Mouse (Mus musculus): ENCODE measurements at regions not wholly inside any gene's neighbourhood (a gene's known extent, or its start where the extent isn't known, plus 50 kb on each side); places are given as distances from the start of the nearest gene placed in this dataset.
"Not testable (repeated sequence)": the region's sequence is repeated elsewhere in the genome, so short reads cannot be mapped to it uniquely, and the experiment has no call there.

- DNase-seq: peak; percentile 66 to 69
These were observed 344.0 kb upstream of the Nova1 start for GRCm38 (mm10) chr12:47162624-47163151.

GRCm38 (mm10) chr12:47160626-47161025, 341.9 kb upstream of the Nova1 start:
- no peak for DNase-seq

DNA sequence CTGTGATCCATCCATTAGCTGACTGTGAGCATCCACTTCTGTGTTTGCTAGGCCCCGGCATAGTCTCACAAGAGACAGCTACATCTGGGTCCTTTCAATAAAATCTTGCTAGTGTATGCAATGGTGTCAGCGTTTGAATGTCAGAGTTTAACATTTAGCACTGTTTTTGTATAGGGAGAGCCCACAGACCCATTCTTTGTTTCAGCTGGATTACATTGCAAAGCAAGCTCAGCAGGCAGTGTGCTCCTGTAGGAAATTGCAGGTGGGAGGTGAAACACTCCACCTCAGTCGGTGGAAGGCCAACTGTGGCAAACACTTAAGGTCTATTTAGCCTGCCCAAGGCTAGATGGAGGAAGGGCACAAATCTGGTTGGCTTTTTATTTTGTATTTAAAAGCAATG, 337.2 kb upstream of the Nova1 start:
- DNase-seq: not testable (repeated sequence)

GRCm38 (mm10) chr12:47140677-47141076, 321.9 kb upstream of the Nova1 start:
- no peak for DNase-seq

DNA sequence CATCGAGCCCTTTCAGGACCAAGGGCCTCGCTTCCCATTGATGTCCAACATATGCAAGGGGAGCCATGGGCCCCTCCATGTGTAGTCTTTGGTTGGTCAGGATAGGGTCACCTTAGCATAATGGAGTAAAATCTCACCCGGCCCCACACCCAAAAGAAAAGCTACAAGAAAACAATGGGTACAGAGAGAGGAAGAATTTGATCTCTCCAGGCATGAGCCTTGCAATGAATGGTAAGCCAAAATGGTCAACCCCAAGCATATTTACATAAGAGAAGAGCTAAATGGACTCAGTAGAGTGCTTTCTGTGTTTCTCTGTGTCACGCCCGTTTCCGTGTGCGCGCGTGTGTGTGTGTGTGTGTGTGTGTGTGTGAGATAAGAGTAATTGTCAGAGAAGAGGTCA, 311.1 kb upstream of the Nova1 start:
- no peak for DNase-seq

DNA sequence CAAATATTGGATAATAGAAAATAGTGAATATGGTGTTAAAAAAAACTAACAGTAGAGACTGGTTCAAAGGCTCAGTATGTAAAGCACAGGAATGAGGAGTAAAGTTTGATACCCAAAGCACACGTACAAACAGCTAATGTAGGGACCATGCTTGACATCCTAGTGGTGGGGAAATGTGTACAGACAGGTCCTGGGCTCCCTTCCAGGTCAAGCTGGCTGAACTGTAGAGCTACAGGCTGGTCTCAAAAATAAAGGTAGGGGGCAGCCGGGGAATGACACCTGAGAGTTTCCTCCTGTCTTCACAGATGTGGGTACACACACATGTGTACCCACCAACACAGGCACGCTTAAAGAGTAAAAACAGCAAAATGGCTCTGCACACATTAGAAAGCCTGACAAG, 309.9 kb upstream of the Nova1 start:
- no peak for DNase-seq

DNA sequence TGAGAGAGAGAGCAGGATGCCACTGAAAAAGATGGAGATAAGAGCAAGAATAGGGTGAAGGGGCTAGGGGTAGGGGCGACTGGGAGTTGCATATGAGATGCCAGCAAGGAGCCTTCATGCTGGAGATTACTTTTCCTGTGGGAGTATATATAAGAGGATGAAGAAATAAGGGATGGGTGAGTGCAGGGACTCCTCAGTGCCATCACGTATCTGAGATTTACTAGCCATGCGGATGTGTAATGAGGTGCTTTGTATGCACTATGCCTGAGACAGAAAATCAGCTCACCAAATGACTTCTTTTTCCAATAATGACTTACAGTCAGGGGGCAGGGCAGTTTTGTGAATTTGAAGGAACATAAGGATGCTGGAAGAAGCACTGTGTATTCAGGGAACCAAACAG, 302.7 kb upstream of the Nova1 start:
- DNase-seq: no peak

DNA sequence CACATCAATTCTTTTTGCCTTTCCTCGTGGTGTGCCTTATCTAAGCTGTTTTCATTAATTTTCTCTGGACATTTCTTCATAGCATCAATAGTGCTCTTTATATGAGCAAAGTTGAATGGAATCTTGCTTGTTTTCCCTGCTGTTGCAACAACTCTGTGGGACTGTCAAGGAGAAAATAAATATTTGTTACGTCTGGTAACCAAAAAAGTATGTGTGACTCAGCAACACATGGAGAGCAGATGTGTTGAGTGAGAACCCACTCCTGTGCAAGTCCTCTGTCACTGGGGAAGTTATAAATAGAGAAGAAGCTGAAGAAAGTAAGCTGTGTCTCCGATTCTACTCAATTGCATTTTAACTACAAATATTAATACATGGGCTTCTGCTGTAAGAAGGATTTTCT, 298.8 kb upstream of the Nova1 start:
- no peak for DNase-seq

- DNase-seq: no peak
These were observed 270.5 kb upstream of the Nova1 start for GRCm38 (mm10) chr12:47089234-47089633.

GRCm38 (mm10) chr12:47074961-47075360, 256.2 kb upstream of the Nova1 start:
- DNase-seq: no peak

DNA sequence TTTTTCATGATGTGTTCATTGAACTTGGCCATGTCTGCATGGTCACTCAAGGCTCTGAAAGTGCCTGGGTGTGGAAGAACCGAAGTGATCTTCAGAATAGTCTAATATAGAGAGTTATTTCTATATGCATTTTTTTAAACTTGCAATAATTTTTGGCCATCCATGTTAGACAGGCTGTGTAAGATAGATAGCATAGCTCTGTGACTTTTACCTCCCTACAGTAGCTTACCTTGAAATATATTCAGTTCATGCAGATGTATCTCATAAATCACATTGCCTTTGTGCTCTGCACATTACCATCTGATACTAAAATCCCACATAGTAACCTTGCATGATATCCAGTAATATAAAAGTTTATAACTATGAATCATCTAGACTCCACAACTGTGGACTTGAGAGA, 233.7 kb upstream of the Nova1 start:
- no peak for DNase-seq

- no peak for DNase-seq
These were observed 202.2 kb upstream of the Nova1 start for GRCm38 (mm10) chr12:47020810-47021348.

- DNase-seq: no peak
These were observed 173.6 kb upstream of the Nova1 start for GRCm38 (mm10) chr12:46992343-46992742.

GRCm38 (mm10) chr12:46988972-46989371, 170.2 kb upstream of the Nova1 start:
- DNase-seq: no peak

GRCm38 (mm10) chr12:46950223-46950779, 131.6 kb upstream of the Nova1 start:
- DNase-seq: no peak

DNA sequence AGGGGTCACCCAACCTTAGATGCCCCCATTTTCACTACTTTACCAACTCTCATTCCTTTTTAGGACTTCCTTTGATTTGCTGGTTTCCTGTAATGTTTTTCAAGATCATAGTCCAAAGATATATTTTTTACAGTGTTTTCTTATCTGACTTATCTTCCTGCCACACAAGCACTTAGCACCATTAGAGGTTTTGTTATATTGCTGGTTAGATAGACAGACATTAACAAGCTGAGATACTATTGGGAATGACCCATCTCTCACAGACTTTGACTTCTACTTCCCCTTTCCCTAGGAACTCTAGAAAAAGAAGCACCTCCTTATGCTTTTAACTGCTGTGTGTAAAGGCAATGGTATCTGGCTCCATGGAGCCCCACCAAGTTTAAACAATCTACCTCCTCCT, 127.0 kb upstream of the Nova1 start:
- no peak for DNase-seq

DNA sequence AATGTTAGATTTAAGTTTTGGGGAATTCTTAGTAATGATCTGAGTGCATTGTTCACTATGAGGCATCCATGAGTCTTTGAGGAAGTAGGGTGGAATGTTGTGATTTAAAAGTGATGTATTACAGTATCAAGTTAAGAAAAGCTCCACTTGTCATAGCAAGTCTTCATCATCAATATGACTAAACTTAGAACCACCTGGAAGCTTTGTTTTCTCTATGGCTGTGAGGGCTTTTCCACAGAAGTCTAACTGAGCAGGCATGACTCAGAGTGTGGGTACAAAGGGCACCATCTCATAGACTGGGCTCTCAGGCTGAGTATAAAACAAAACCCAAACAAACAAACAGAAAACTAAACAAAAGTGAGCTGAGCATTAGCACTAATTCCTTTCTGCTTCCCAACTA, 112.4 kb upstream of the Nova1 start:
- DNase-seq: no peak

GRCm38 (mm10) chr12:46917286-46917685, 98.6 kb upstream of the Nova1 start:
- peak in 1 of 2 experiments; percentile 7 for DNase-seq

GRCm38 (mm10) chr12:46878164-46878563, 59.4 kb upstream of the Nova1 start:
- DNase-seq: no peak

DNA sequence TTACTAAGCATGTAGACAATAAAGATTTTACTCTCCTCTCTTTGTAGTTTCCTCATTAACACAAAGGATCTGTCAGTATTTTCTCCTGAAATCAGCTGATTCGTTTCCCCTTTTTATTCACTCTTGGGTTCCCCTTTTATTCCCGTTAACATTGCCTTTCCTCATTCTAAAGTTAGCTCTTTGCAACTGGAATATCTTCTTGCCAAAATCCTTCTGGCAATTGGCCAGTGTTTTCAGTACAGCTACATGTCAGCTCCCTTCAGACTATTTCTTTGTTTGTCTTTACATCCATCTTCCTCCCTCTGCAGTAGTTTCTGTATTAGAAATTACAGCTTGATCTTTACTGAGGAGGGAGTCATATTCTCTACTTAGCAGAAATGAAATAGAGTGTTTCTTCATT, 51.4 kb upstream of the Nova1 start:
- DNase-seq: no peak
